Mouse (Mus musculus) ovary, postnatal 36 days (tissue): ENCODE measurements around the gene Olfr996.
"Not testable (repeated sequence)": the region's sequence is repeated elsewhere in the genome, so short reads cannot be mapped to it uniquely, and the experiment has no call there.

Experiments
- DNase-seq: peaks from one replicate; pipeline ENCODE4 v3.0.0; 2022; ENCODE audit warnings: low spot score, mixed read lengths

Gene Olfr996

GRCm38 (mm10) chr2:85578915-85579314 is at the start of gene Olfr996:
Gene Olfr996 (plus strand): TSS chr2:85579215.
- DNase-seq, result no peak

- DNase-seq, result no peak
Measured at GRCm38 (mm10) chr2:85532082-85532778, 46.8 kb upstream of the Olfr996 start.

- no peak for DNase-seq
Measured at GRCm38 (mm10) chr2:85533934-85534333, 45.1 kb upstream of the Olfr996 start.

GRCm38 (mm10) chr2:85554806-85555205 is 24.2 kb upstream of the Olfr996 start:
- no peak for DNase-seq

GRCm38 (mm10) chr2:85560226-85560625 is 18.8 kb upstream of the Olfr996 start:
- DNase-seq, result no peak

GRCm38 (mm10) chr2:85561187-85561586 is 17.8 kb upstream of the Olfr996 start:
- no peak for DNase-seq

GRCm38 (mm10) chr2:85588648-85589047 is 9.6 kb downstream of the Olfr996 start, which contains the start of gene Olfr998:
Gene Olfr998 (plus strand): TSS chr2:85588948.
- DNase-seq, result not testable (repeated sequence)

- no peak for DNase-seq
Measured at GRCm38 (mm10) chr2:85611803-85612202, 32.8 kb downstream of the Olfr996 start, which contains the start of gene Olfr1000. Gene Olfr1000 (minus strand): TSS chr2:85611903.
